Mouse (Mus musculus): ENCODE results near the gene Lax1. TPM values are rescaled to one million over a fixed set of nuclear protein-coding genes. Genes with fewer than 3 reads are reported as not detected.

Gene Lax1
- total and polyA plus RNA-seq, 3 experiments = 14.2 to 15.6 (median 14.9) TPM

- H3K4me1 ChIP-seq (ENCODE audit: control insufficient read depth in 1 of 2, insufficient read depth in 2 of 2) = peaks cover 22 to 82% of the 10 kb centered on the region in 2 experiments
- H3K9me3 ChIP-seq (replicated peaks; ENCODE audit: low read length) = no peaks in the 10 kb centered on the region
- no peak overlapping the region for H3K9ac ChIP-seq (ENCODE audit: insufficient read depth, low read depth)
- H3K4me3 ChIP-seq (replicated peaks in 1 of 3; ENCODE audit: low read depth in 2 of 3, low read length in 2 of 3, poor library complexity in 1 of 3) = no peak overlapping the region
- H3K36me3 ChIP-seq (replicated peaks in 1 of 2; ENCODE audit: control insufficient read depth in 1 of 2, insufficient read depth in 1 of 2, low read length in 1 of 2) = peaks cover 0 to 4% of the 10 kb centered on the region in 2 experiments
- H3K4me2 ChIP-seq (ENCODE audit: insufficient read depth, low read depth, poor library complexity, severe bottlenecking) = no peak overlapping the region
- dilution Hi-C loops (cut with MboI; ENCODE audit: extremely low pct_ligation_motif_present, extremely low pct_unique_long_range_greater_than_20kb, low sequenced_read_pairs) = no loop called here
- no peak for DNase-seq (ENCODE audit: extremely low read depth)
- H3K79me2 ChIP-seq (replicated peaks; ENCODE audit: control insufficient read depth, extremely low read depth, insufficient read depth, poor library complexity, severe bottlenecking) = no peaks in the 10 kb centered on the region
- no peaks in the 10 kb centered on the region for H3K27me3 ChIP-seq (replicated peaks)
- in situ Hi-C loops (cut with MboI; ENCODE audit: low pct_ligation_motif_present, low pct_unique_long_range_greater_than_20kb, low sequenced_read_pairs) = no loop called here
- no peak overlapping the region; the same call in 1 of the 2 replicates for H3K27ac ChIP-seq (ENCODE audit: insufficient read depth, low read depth)
- TF ChIP-seq MAX (IDR thresholded peaks at IDR 0.05; ENCODE audit: low read length) = no peak
- no peak for TF ChIP-seq POLR2A (IDR thresholded peaks at IDR 0.05; ENCODE audit: low read depth, low read length)
- no peak for TF ChIP-seq SMC3 (IDR thresholded peaks at IDR 0.05; ENCODE audit: low read depth, low read length)
- no peak for TF ChIP-seq JUN (IDR thresholded peaks at IDR 0.05; ENCODE audit: insufficient read depth, low read depth, low read length)
- TF ChIP-seq NRF1 (IDR thresholded peaks at IDR 0.05; ENCODE audit: low read depth, low read length) = no peak
- TF ChIP-seq JUND (conservative IDR thresholded peaks at IDR 0.05; ENCODE audit: low read depth, low read length) = no peak
- no peak for TF ChIP-seq MAZ (IDR thresholded peaks at IDR 0.05; ENCODE audit: low read depth, low read length)
- TF ChIP-seq UBTF (IDR thresholded peaks at IDR 0.05; ENCODE audit: low read depth, low read length) = no peak
Measured at GRCm38 (mm10) chr1:133695901-133696300, 6.0 kb upstream of the Lax1 start.

GRCm38 (mm10) chr1:133694876-133695275 is 5.0 kb upstream of the Lax1 start:
- TF ChIP-seq MAX (IDR thresholded peaks at IDR 0.05; ENCODE audit: low read length) (no peak), POLR2A (IDR thresholded peaks at IDR 0.05; ENCODE audit: low read depth, low read length) (0 out of 2 replicates have a peak, but pooled peaks have one; percentile 28), TCF12 (IDR thresholded peaks at IDR 0.05; ENCODE audit: low read depth, low read length) (peak; percentile 94), ELF1 (IDR thresholded peaks at IDR 0.05; ENCODE audit: low read depth, low read length) (peak; percentile 58; the same call in 1 of the 2 replicates), JUN (IDR thresholded peaks at IDR 0.05; ENCODE audit: insufficient read depth, low read depth, low read length) (no peak), ETS1 (conservative IDR thresholded peaks at IDR 0.05; ENCODE audit: low read depth, low read length) (peak; percentile 91), CHD2 (IDR thresholded peaks at IDR 0.05; ENCODE audit: low read length) (peak; percentile 61; the same call in 1 of the 2 replicates), BHLHE40 (IDR thresholded peaks at IDR 0.05; ENCODE audit: low read depth, low read length) (peak; percentile 76), HCFC1 (IDR thresholded peaks at IDR 0.05; ENCODE audit: low read depth, low read length) (peak; percentile 40; the same call in 1 of the 2 replicates), TBP (conservative IDR thresholded peaks at IDR 0.05; ENCODE audit: low read depth, low read length) (0 out of 2 replicates have a peak, but pooled peaks have one; percentile 4), ZMIZ1 (IDR thresholded peaks at IDR 0.05; ENCODE audit: low read depth, low read length) (peak; percentile 49; the same call in 1 of the 2 replicates), MAZ (IDR thresholded peaks at IDR 0.05; ENCODE audit: low read depth, low read length) (0 out of 2 replicates have a peak, but pooled peaks have one; percentile 31), MEF2A (IDR thresholded peaks at IDR 0.05; ENCODE audit: borderline replicate concordance, low read depth, low read length) (peak; percentile 76; the same call in 1 of the 2 replicates), RCOR1 (conservative IDR thresholded peaks at IDR 0.05; ENCODE audit: low read depth, low read length) (no peak), ZNF384 (IDR thresholded peaks at IDR 0.05; ENCODE audit: low read depth, low read length) (no peak), ZKSCAN1 (IDR thresholded peaks at IDR 0.05; ENCODE audit: borderline replicate concordance, low read depth, low read length) (no peak), EP300 (IDR thresholded peaks at IDR 0.05; ENCODE audit: low read length) (peak; percentile 68; the same call in 1 of the 2 replicates), IRF4 (IDR thresholded peaks at IDR 0.05; ENCODE audit: low read depth, low read length) (peak; percentile 56; the same call in 1 of the 2 replicates), JUND (conservative IDR thresholded peaks at IDR 0.05; ENCODE audit: low read depth, low read length) (no peak)
- peak overlapping the region; percentile 44; the same call in 1 of the 2 replicates for H3K9ac ChIP-seq (ENCODE audit: insufficient read depth, low read depth)
- dilution Hi-C loops (cut with MboI; ENCODE audit: extremely low pct_ligation_motif_present, extremely low pct_unique_long_range_greater_than_20kb, low sequenced_read_pairs) = no loop called here
- no peaks in the 10 kb centered on the region for H3K27me3 ChIP-seq (replicated peaks)
- H3K9me3 ChIP-seq (replicated peaks; ENCODE audit: low read length) = no peaks in the 10 kb centered on the region
- H3K79me2 ChIP-seq (replicated peaks; ENCODE audit: control insufficient read depth, extremely low read depth, insufficient read depth, poor library complexity, severe bottlenecking) = no peaks in the 10 kb centered on the region
- peak overlapping the region; percentile 96 for H3K27ac ChIP-seq (ENCODE audit: insufficient read depth, low read depth)
- no peaks in the 10 kb centered on the region for H3K36me3 ChIP-seq (replicated peaks in 1 of 2; ENCODE audit: control insufficient read depth in 1 of 2, insufficient read depth in 1 of 2, low read length in 1 of 2)
- H3K4me1 ChIP-seq (ENCODE audit: control insufficient read depth in 1 of 2, insufficient read depth in 2 of 2) = peaks cover 23 to 85% of the 10 kb centered on the region in 2 experiments
- DNase-seq (ENCODE audit: extremely low read depth) = peak; percentile 90
- H3K4me3 ChIP-seq (replicated peaks in 1 of 3; ENCODE audit: low read depth in 2 of 3, low read length in 2 of 3, poor library complexity in 1 of 3) = peak overlapping the region in 1 of 3 experiments; percentile 15
- H3K4me2 ChIP-seq (ENCODE audit: insufficient read depth, low read depth, poor library complexity, severe bottlenecking) = peak overlapping the region; percentile 79
- in situ Hi-C loops (cut with MboI; ENCODE audit: low pct_ligation_motif_present, low pct_unique_long_range_greater_than_20kb, low sequenced_read_pairs) = no loop called here

Measured in CH12.LX (cell line).